Mouse (Mus musculus): ENCODE measurements around the gene Syce2.

DNA sequence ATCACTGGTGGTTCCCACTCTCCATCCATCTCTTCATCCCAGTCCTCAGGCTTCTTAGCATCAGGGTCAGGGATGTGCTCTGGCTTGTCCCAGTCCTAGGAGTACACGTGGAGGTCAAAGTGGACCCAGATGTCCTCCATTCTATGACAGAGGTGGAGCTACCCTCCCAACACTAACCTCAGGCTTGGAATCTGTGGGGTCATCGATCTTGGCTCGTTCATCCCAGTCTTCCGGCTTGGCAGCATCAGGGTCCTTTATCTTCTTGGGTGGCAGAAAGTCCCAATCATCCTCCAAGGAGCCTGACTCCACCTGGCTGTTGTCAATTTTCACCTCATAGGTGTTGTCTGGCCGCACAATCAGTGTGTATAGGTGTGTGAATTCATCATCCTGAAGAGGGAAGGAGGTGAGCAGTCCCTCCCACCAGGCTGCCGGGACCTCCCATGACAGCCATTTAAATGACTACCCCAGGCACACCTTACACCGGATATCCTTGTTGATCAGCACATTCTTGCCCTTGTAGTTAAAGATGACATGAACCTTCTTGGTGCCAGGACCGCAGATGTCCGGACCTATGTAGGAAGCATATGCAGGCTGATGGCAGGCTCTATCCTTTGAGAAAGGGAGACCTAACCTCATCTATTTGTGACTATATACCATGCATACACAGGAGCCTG lies 27.4 kb upstream of the Syce2 start:
- TF ChIP-seq POLR2A (IDR thresholded peaks at IDR 0.05; ENCODE audit: insufficient read depth, low read depth, low read length): no peak
- no peak for TF ChIP-seq EP300 (IDR thresholded peaks at IDR 0.05; ENCODE audit: insufficient read depth, low read depth, low read length)
- TF ChIP-seq CTCF (IDR thresholded peaks at IDR 0.05): no peak

Measured in heart, adult 2 months (tissue).